ENCODE assay signal across 15 mouse cellular contexts in genomic region chr14:55110076-55110475, GRCm38 (mm10). TPM values are rescaled to one million over a fixed set of nuclear protein-coding genes. Genes with fewer than 3 reads are reported as not detected.
DNase-seq lines count a peak whose midpoint lies in the region; ATAC-seq lines count a peak whose summit lies in the region.
"Had no signal": no experiment of that assay in that cellular context is flagged by ENCODE, and none has a peak within 500 bp of the region (broad histone marks: within the 10 kb centered on the region; RNA-seq: fewer than 3 reads in every experiment).

No protein-coding gene starts in this region.

- H3K9ac ChIP-seq in hindbrain, embryonic 12.5 days: no peak overlapping the region
- H3K9ac ChIP-seq in hindbrain, embryonic 14.5 days: no peak overlapping the region
- peak overlapping the region; percentile 11 for H3K9ac ChIP-seq in hindbrain, embryonic 16.5 days (ENCODE audit: low read depth, low read length)
- H3K9ac ChIP-seq in heart, embryonic 12.5 days: no peak overlapping the region
- H3K9ac ChIP-seq: liver, embryonic 13.5 days had no signal

- H3K27me3 ChIP-seq in hindbrain, embryonic 12.5 days: peaks cover 49% of the 10 kb centered on the region
- H3K27me3 ChIP-seq in hindbrain, embryonic 14.5 days (ENCODE audit: control insufficient read depth, insufficient read depth, low read length): peaks cover 10% of the 10 kb centered on the region; the same call in 1 of the 2 replicates
- H3K27me3 ChIP-seq in hindbrain, embryonic 16.5 days (replicated peaks; ENCODE audit: control insufficient read depth, insufficient read depth, low read length): no peaks in the 10 kb centered on the region
- H3K27me3 ChIP-seq in heart, embryonic 12.5 days (replicated peaks): peaks cover 77% of the 10 kb centered on the region

- no peak overlapping the region for H3K4me3 ChIP-seq in hindbrain, embryonic 12.5 days
- H3K4me3 ChIP-seq in hindbrain, embryonic 14.5 days (replicated peaks; ENCODE audit: low read length): no peak overlapping the region
- no peak overlapping the region for H3K4me3 ChIP-seq in hindbrain, embryonic 16.5 days (ENCODE audit: low read length)
- no peak overlapping the region for H3K4me3 ChIP-seq in heart, embryonic 12.5 days
- H3K4me3 ChIP-seq: heart, embryonic 10.5 days; liver, embryonic 13.5 days had no signal

- ATAC-seq in hindbrain, embryonic 12.5 days (ENCODE audit: low FRiP score): no peak
- no peak for ATAC-seq in hindbrain, embryonic 14.5 days (ENCODE audit: low FRiP score)
- no peak for ATAC-seq in hindbrain, embryonic 16.5 days
- no peak for ATAC-seq in heart, embryonic 12.5 days (ENCODE audit: insufficient number of reproducible peaks, low FRiP score)
- ATAC-seq: CD4-positive, CD25-positive, alpha-beta regulatory T cell, adult 4 months had no signal

- WGBS in hindbrain, embryonic 12.5 days: 40% methylated on average over 9 of the region's 9 CpGs
- 28% methylated on average over 9 of the region's 9 CpGs for WGBS in hindbrain, embryonic 14.5 days
- WGBS in hindbrain, embryonic 16.5 days: 38% methylated on average over 9 of the region's 9 CpGs
- 33% methylated on average over 9 of the region's 9 CpGs for WGBS in heart, embryonic 12.5 days

- H3K4me1 ChIP-seq in hindbrain, embryonic 12.5 days: peaks cover 55% of the 10 kb centered on the region
- H3K4me1 ChIP-seq in hindbrain, embryonic 14.5 days (replicated peaks; ENCODE audit: control insufficient read depth, insufficient read depth, low read length): peaks cover 53% of the 10 kb centered on the region
- H3K4me1 ChIP-seq in hindbrain, embryonic 16.5 days (ENCODE audit: control insufficient read depth, insufficient read depth, low read depth, low read length): peaks cover 68% of the 10 kb centered on the region
- peaks cover 29% of the 10 kb centered on the region for H3K4me1 ChIP-seq in heart, embryonic 12.5 days (replicated peaks)

- no peak overlapping the region for H3K27ac ChIP-seq in hindbrain, embryonic 12.5 days
- no peak overlapping the region for H3K27ac ChIP-seq in hindbrain, embryonic 14.5 days
- no peak overlapping the region; the same call in 1 of the 2 replicates for H3K27ac ChIP-seq in hindbrain, embryonic 16.5 days (ENCODE audit: low read depth, low read length)
- no peak overlapping the region for H3K27ac ChIP-seq in heart, embryonic 12.5 days (ENCODE audit: poor library complexity, severe bottlenecking)
- H3K27ac ChIP-seq: heart, embryonic 10.5 days; liver, embryonic 13.5 days had no signal

- no peak for DNase-seq in hindbrain, embryonic 14.5 days (ENCODE audit: low spot score)
- DNase-seq in right cerebral cortex, postnatal 10 days (ENCODE audit: low spot score in 2 of 2): peak; percentile 34 to 48
- no peak for DNase-seq in right cerebral cortex, postnatal 4 days
- no peak for DNase-seq in spleen, postnatal 14 days (ENCODE audit: low spot score in 2 of 2)
- DNase-seq: adrenal gland, adult 2 months; gastrocnemius, postnatal 25 days; heart, postnatal 36 days; kidney, adult 11 months; kidney, postnatal 25 days; liver, embryonic 13.5 days had no signal

- H3K9me3 ChIP-seq in hindbrain, embryonic 12.5 days (replicated peaks): no peaks in the 10 kb centered on the region
- H3K9me3 ChIP-seq in hindbrain, embryonic 14.5 days (ENCODE audit: control insufficient read depth, low read length): no peaks in the 10 kb centered on the region
- H3K9me3 ChIP-seq in hindbrain, embryonic 16.5 days (ENCODE audit: control insufficient read depth, low read length): no peaks in the 10 kb centered on the region
- H3K9me3 ChIP-seq in heart, embryonic 12.5 days (replicated peaks): no peaks in the 10 kb centered on the region
- H3K9me3 ChIP-seq: heart, embryonic 10.5 days; liver, embryonic 13.5 days had no signal

- H3K4me2 ChIP-seq in hindbrain, embryonic 12.5 days (replicated peaks): peak overlapping the region; percentile 27; the same call in 1 of the 2 replicates
- H3K4me2 ChIP-seq in hindbrain, embryonic 14.5 days (replicated peaks): no peak overlapping the region
- H3K4me2 ChIP-seq in hindbrain, embryonic 16.5 days (ENCODE audit: low read length): no peak overlapping the region; the same call in 1 of the 2 replicates
- H3K4me2 ChIP-seq in heart, embryonic 12.5 days: no peak overlapping the region
- H3K4me2 ChIP-seq: liver, embryonic 13.5 days had no signal

- H3K36me3 ChIP-seq in hindbrain, embryonic 12.5 days: no peaks in the 10 kb centered on the region
- peaks cover 23% of the 10 kb centered on the region for H3K36me3 ChIP-seq in hindbrain, embryonic 14.5 days (replicated peaks; ENCODE audit: control insufficient read depth, insufficient read depth)
- H3K36me3 ChIP-seq in hindbrain, embryonic 16.5 days (ENCODE audit: control insufficient read depth, insufficient read depth, low read length): peaks cover 6% of the 10 kb centered on the region; the same call in 1 of the 2 replicates
- H3K36me3 ChIP-seq in heart, embryonic 12.5 days: no peaks in the 10 kb centered on the region
- H3K36me3 ChIP-seq: heart, embryonic 10.5 days; liver, embryonic 13.5 days had no signal

RNA-seq across cellular contexts. Expression of gene Ap1g2, which starts 3.7 kb away (rescaled TPM):
- polyA plus RNA-seq in hindbrain, embryonic 12.5 days (2016; fragmentation: Nextera tagmentation; extraction: Ambion mirVana): 9.4 and 10.1 TPM in 2 replicates
- 6.3 and 8.6 TPM in 2 replicates for polyA plus RNA-seq in hindbrain, embryonic 14.5 days (2014; fragmentation: Nextera tagmentation; extraction: Ambion mirVana)
- 6.9 and 7.7 TPM in 2 replicates for polyA plus RNA-seq in hindbrain, embryonic 16.5 days (2015; fragmentation: Nextera tagmentation; extraction: Ambion mirVana)
- 8.7 and 9.8 TPM in 2 replicates for polyA plus RNA-seq in heart, embryonic 12.5 days (2016; fragmentation: Nextera tagmentation; extraction: Ambion mirVana)

RNA-seq across cellular contexts. Expression of gene Jph4, which starts 6.7 kb away (rescaled TPM):
- 10.5 and 11.5 TPM in 2 replicates for polyA plus RNA-seq in hindbrain, embryonic 12.5 days (2016; fragmentation: Nextera tagmentation; extraction: Ambion mirVana)
- 35.4 and 42.7 TPM in 2 replicates for polyA plus RNA-seq in hindbrain, embryonic 14.5 days (2014; fragmentation: Nextera tagmentation; extraction: Ambion mirVana)
- 31.8 and 32.3 TPM in 2 replicates for polyA plus RNA-seq in hindbrain, embryonic 16.5 days (2015; fragmentation: Nextera tagmentation; extraction: Ambion mirVana)
- 0.09 and 0.18 TPM in 2 replicates for polyA plus RNA-seq in heart, embryonic 12.5 days (2016; fragmentation: Nextera tagmentation; extraction: Ambion mirVana)
- polyA plus RNA-seq: CD4-positive, CD25-positive, alpha-beta regulatory T cell, adult 4 months had no signal

RNA-seq across cellular contexts. Expression of gene Thtpa, which starts 15.5 kb away (rescaled TPM):
- 27.3 and 27.7 TPM in 2 replicates for polyA plus RNA-seq in hindbrain, embryonic 12.5 days (2016; fragmentation: Nextera tagmentation; extraction: Ambion mirVana)
- polyA plus RNA-seq in hindbrain, embryonic 14.5 days (2014; fragmentation: Nextera tagmentation; extraction: Ambion mirVana): 30.4 and 30.7 TPM in 2 replicates
- 34.4 and 36.1 TPM in 2 replicates for polyA plus RNA-seq in hindbrain, embryonic 16.5 days (2015; fragmentation: Nextera tagmentation; extraction: Ambion mirVana)
- polyA plus RNA-seq in heart, embryonic 12.5 days (2016; fragmentation: Nextera tagmentation; extraction: Ambion mirVana): 14.3 and 14.8 TPM in 2 replicates

RNA-seq across cellular contexts. Expression of gene Zfhx2, which starts 18.0 kb away (rescaled TPM):
- polyA plus RNA-seq in hindbrain, embryonic 12.5 days (2016; fragmentation: Nextera tagmentation; extraction: Ambion mirVana): 30.9 and 33.1 TPM in 2 replicates
- polyA plus RNA-seq in hindbrain, embryonic 14.5 days (2014; fragmentation: Nextera tagmentation; extraction: Ambion mirVana): 17.8 and 21.5 TPM in 2 replicates
- 18.4 and 20.5 TPM in 2 replicates for polyA plus RNA-seq in hindbrain, embryonic 16.5 days (2015; fragmentation: Nextera tagmentation; extraction: Ambion mirVana)
- polyA plus RNA-seq in heart, embryonic 12.5 days (2016; fragmentation: Nextera tagmentation; extraction: Ambion mirVana): 4.4 and 4.5 TPM in 2 replicates

Comparison
In these comparisons a context has a peak if more than half of its experiments do, and no peak if none do; other contexts are left out.
1. DNase-seq: peak in right cerebral cortex, postnatal 10 days (2 of 2); none in hindbrain, embryonic 14.5 days (single experiment), right cerebral cortex, postnatal 4 days (single experiment) and spleen, postnatal 14 days (0 of 2).